Mouse (Mus musculus): ENCODE results near the gene Slc45a1.

The Slc45a1 gene

DNA sequence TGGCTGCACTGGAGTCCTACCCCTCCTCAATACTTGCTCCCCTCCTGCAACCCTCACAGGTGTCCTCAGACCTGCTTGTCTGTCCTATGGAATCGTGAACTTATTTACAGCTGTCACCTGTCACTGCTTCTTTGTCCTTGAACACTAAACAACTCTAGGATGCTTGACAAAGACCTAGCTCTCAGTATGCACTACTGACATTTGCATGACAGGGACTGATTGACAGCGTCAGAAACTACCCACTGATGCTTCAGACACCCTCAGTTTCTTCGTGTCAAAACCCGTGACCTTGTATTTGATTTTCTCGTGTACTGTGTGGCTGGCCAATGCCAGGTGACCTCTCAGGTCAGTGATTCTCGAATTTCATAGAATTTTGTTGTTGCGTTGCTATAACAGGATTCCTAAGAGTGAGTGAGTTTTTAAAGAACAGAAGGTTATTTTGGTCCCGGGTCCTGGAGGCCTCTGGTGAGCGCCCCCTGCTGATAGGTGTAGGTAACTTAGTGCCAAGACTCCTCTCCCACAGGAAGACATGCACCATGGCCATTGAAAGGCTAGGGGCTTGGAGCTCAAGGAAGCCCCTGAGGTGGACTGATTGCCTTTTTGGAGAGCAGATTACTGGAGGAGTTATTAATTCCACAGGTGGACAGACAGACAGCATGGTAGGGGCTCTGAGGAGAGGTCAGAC lies 8.1 kb upstream of the Slc45a1 start:
- in situ Hi-C loops (cut with MboI, MseI), result loop anchor here (5.0 kb wide), 2 partner anchors 72 to 232 kb away; no protein-coding TSS in a partner anchor

DNA sequence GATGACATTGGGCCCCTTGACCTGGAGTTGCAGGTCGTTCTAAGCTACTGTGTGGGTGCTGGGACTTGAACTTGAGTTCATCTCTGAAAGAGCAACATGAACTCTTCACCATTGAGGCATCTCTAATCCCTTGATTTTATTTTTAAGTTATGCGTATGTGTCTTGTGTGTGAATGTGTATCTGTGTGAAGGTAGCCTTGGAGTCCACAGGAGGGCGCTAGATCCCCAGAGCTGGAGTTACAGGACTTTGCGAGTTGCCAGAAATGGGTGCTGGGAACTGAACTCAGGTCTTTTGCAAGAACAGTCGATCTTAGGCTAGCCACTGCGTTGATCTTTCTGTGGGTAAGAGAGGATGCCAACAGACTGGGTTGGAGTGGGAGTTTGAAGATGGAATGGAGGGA lies 4.5 kb upstream of the Slc45a1 start:
- in situ Hi-C loops (cut with MboI, MseI), result loop anchor here (5.0 kb wide), 1 partner anchor 236 kb away; no protein-coding TSS in a partner anchor

- in situ Hi-C loops (cut with MboI, MseI), result loop anchor here (5.0 kb wide), 1 partner anchor 236 kb away; no protein-coding TSS in a partner anchor
Observed at GRCm38 (mm10) chr4:150655989-150656388, 4.0 kb upstream of the Slc45a1 start.

- in situ Hi-C loops (cut with MboI, MseI), result loop anchor here (5.0 kb wide), 1 partner anchor 99 kb away; no protein-coding TSS in a partner anchor
Observed at GRCm38 (mm10) chr4:150653072-150653599, 1.2 kb upstream of the Slc45a1 start.

GRCm38 (mm10) chr4:150649327-150649726 lies 2.6 kb downstream of the Slc45a1 start:
- in situ Hi-C loops (cut with MboI, MseI), result loop anchor here (5.0 kb wide), 1 partner anchor 1077 kb away; no protein-coding TSS in a partner anchor

- in situ Hi-C loops (cut with MboI, MseI), result no loop called here
Observed at GRCm38 (mm10) chr4:150644299-150644698, 7.7 kb downstream of the Slc45a1 start.

- in situ Hi-C loops (cut with MboI, MseI), result no loop called here
Observed at GRCm38 (mm10) chr4:150636635-150637034, 15.3 kb downstream of the Slc45a1 start.

- in situ Hi-C loops (cut with MboI, MseI), result no loop called here
Observed at GRCm38 (mm10) chr4:150635568-150635967, 16.4 kb downstream of the Slc45a1 start.

GRCm38 (mm10) chr4:150629266-150629665 lies 22.7 kb downstream of the Slc45a1 start:
- in situ Hi-C loops (cut with MboI, MseI), result no loop called here

GRCm38 (mm10) chr4:150625951-150626732 lies 25.8 kb downstream of the Slc45a1 start:
- in situ Hi-C loops (cut with MboI, MseI), result no loop called here

GRCm38 (mm10) chr4:150625425-150625824 lies 26.5 kb downstream of the Slc45a1 start:
- in situ Hi-C loops (cut with MboI, MseI), result no loop called here

- in situ Hi-C loops (cut with MboI, MseI), result no loop called here
Observed at GRCm38 (mm10) chr4:150624933-150625332, 27.0 kb downstream of the Slc45a1 start.

GRCm38 (mm10) chr4:150624214-150624823 lies 27.7 kb downstream of the Slc45a1 start:
- in situ Hi-C loops (cut with MboI, MseI), result no loop called here

DNA sequence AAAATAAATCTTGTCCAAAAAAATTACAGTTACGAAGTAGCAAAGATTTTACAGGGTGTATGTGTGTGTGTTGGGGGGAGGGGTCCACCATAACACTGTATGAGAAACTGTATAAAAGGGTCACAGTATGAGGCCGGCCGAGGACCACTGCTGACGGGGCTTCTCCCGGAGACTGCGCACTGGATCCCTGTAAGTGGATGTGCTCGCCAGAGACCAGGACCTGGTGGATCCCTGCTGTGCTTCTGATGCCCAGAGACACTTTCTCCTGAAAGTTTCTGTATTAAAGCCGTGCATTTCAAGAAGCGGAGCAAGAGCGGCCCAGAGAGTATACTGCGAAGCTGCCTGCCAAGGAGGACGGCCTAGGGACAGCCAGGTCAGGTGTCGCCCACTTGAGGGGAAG lies 29.3 kb downstream of the Slc45a1 start:
- in situ Hi-C loops (cut with MboI, MseI), result no loop called here

- in situ Hi-C loops (cut with MboI, MseI), result no loop called here
Observed at GRCm38 (mm10) chr4:150619011-150619410, 33.0 kb downstream of the Slc45a1 start.

GRCm38 (mm10) chr4:150616841-150617240 lies 35.1 kb downstream of the Slc45a1 start:
- in situ Hi-C loops (cut with MboI, MseI), result no loop called here

DNA sequence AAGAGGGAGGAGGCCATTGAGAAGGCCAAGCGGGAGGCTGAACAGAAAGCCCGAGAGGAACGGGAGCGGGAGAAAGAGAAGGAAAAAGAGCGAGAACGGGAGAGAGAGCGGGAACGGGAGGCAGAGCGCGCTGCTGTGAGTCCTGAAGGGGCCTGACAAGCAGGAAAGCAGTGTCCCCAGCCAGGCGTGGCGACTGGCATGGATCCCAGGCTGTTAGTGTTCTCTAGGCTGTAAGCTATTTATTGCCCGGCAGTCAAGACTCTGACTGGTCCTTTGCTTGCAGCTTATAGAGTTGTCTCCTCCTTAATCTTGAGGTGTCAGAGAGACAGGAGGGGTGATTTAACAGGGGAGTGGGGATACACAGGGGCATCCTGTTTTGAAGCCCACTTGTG lies 35.9 kb downstream of the Slc45a1 start:
- in situ Hi-C loops (cut with MboI, MseI), result no loop called here

DNA sequence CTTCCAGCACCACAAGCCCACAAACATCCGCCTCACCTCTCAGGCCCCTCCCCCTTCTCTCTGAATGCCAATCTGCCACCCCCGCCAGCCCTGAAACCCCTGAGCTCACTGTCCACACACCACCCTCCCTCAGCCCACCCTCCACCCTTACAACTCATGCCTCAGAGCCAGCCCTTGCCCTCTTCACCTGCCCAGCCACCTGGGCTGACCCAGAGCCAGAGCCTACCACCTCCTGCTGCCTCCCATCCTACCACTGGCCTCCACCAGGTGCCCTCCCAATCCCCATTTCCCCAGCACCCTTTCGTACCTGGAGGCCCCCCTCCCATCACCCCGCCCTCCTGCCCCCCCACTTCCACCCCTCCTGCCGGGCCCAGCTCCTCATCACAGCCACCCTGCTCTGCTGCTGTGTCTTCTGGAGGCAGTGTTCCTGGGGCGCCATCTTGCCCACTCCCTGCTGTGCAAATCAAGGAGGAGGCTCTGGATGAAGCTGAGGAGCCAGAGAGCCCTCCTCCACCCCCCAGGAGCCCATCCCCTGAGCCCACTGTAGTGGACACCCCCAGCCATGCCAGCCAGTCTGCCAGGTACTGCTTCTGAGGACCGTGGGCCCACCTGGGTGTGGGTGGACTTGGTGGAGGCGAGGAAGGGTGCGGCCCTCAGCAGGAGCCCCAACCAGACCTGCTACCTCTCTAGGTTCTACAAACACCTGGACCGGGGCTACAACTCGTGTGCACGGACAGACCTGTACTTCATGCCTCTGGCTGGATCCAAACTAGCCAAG lies 36.5 kb downstream of the Slc45a1 start:
- in situ Hi-C loops (cut with MboI, MseI), result no loop called here

GRCm38 (mm10) chr4:150613715-150614114 lies 38.3 kb downstream of the Slc45a1 start:
- in situ Hi-C loops (cut with MboI, MseI), result no loop called here

- in situ Hi-C loops (cut with MboI, MseI), result no loop called here
Observed at GRCm38 (mm10) chr4:150608670-150609069, 43.3 kb downstream of the Slc45a1 start.

GRCm38 (mm10) chr4:150606449-150607161 lies 45.4 kb downstream of the Slc45a1 start:
- in situ Hi-C loops (cut with MboI, MseI), result no loop called here
